Mouse (Mus musculus) mouse trophoblast stem cell (cell line): ENCODE data around the gene Marveld1.

ENCODE experiments used
- in situ Hi-C, 2 experiments: fragments of 300-500 bp; cut with MseI, MboI; formaldehyde crosslinking; loops; 2 replicates in 1 of 2; 3 replicates in 1 of 2; pipeline ENCODE4 v1.15.1; 2025

The Marveld1 gene

DNA sequence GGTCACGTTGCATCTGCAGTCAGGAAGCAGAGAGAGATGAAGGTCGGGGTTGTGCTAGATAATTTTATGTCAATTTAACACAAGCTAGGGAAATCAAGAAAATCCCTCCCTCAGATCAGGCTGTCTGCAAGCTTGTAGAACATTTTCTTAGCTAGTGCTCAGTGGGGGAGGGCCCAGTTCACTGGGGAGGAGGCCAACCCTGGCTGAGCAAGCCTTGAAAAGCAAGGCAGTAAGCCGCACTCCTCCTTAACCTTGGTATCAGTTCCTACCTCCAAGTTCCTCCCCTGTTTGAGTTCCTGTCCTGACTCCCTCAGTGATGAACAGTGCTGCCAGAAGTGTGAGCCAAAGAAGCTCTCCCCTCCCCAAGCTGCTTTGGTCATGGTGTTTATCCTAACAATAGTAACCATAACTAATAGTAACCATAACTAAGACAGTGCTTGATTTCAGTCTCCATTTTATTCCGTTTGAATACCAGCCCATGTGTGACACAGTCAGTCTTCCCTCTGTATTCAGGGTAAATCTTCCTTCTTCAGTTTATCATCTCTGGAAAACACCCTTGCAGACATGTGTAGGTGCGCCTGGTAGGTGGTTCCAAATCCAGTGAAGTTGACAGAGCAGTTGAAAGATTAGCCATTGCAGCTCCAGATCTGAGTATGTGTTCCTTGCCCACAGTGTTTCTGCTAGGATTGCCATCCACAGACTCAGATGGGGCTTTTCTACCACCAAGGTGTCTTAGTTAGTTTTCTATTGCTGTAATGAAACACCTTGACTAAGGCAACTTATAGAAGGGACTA, 7.3 kb upstream of the Marveld1 start:
- in situ Hi-C loops: no loop called here

DNA sequence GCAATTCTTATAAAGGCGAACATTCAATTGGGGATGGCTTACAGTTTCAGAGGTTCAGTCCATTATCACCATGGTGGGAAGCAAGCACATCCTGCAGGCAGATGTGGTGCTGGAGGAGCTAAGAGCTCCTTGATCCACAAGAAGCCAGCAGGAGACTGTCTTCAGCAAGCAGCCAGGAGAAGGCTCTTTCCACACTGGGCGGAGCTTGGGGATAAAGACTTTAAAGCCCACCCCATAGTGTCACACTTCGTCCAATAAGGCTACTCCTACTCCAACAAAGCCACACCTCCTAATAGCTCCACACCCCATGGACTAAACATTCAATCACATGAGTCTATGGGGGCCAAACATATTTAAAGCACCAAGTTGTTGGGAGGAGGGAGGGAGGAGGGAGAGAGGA, 5.2 kb upstream of the Marveld1 start:
- in situ Hi-C loops: no loop called here

DNA sequence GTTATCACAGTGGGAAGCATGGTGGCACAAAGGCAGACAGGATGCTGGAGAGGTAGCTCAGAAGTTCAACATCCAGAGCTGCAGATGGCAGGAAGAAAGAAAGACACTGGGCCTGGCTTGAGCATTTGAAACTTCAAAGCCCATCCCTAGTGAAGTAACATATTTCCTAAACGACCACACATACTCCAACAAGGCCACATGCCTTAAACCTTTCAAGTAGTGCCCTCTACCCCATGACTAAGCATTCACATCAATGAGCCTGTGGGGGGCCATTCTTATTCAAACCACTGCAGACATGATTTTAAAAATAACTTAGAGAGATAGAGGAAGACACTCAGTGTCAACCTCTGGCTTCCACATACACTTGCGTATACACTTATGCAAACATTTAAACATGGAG, 4.4 kb upstream of the Marveld1 start:
- in situ Hi-C loops: no loop called here

GRCm38 (mm10) chr19:42144067-42144466, 3.1 kb upstream of the Marveld1 start:
- in situ Hi-C loops: no loop called here

DNA sequence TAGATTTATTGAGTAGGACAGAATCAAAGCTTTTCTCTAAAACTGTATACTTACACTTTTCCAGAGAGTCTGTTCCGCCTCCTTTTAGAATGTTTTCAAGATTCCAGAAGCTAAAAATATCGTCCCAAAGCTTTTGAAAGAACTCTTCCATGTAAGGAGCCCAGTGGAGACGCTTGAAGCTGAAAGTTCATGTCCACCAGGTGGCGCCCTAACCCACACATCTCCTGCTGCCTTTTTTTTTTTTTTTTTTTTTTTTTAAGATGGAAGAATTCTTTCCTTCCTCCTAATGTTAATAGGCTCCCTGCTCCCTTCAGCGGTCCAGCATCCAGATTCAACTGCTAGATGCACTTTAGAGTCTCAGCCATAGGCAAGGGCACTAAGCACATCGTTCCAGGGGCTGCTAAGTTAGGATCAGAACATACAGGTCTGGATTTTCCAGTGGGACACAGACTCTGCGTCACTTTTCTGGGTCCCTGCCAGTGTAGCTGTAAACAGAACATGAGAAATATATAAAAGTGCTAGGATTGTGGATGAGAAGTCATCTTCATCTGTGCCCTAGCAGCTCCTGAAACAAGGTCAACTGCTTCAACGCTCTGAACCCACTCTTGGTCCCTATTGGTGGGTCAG, 2.5 kb upstream of the Marveld1 start:
- in situ Hi-C loops: no loop called here

DNA sequence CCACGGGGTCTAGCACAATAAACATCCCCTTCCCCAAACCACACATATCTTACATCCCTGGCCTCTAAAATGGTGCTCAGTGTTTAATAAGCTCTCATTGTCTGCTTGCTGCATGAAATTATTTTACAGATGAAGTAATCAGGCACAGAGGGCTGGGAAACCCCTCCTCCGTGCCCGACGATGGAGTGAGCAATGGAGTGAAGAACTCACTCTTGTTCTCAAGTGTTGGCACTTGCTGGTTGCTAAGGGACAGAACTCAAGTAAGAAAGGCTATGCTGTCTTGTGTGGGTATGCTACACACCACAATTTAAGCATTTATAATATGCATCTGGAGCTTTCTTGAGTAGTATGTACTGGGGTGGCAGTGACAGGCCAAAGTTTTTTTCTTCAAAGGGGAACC, 2.0 kb upstream of the Marveld1 start:
- in situ Hi-C loops: no loop called here

- in situ Hi-C loops: no loop called here
Measured at GRCm38 (mm10) chr19:42145731-42146130, 1.5 kb upstream of the Marveld1 start.

DNA sequence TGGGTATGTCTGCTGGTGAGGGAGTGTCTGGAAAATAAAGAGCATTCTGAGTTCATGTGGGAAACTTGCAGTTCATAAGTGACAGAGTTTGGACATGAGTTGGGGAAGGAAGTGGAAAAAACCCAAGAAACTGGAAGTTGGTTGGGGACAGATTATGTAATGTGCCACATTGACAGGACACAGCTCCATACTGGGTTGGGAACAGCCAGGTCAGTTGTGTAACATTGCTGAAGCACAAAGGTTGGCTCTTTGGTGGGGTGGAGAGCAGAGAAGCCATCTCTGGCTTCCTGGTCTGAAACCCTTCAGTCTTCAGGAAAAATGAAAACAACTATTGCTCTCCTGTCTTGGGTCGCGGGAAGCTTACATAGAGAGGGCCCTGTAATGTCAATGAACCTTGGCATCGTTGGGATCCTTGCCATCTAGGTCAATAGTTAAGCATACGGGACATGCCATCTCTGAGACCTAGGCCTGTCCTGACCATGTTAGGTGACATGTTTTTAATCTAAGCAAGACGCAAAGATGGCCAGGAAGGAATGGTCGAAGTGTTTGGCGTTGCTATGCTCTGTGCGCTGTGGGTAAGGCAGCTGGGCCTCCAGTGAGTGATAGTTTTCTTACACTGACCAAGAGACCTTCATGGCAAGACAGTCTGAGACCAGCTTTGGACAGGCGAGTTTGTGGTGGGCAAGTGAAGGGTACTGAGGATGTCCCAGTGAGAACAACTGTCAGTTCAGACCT, 757 bp upstream of the Marveld1 start:
- in situ Hi-C loops: no loop called here

DNA sequence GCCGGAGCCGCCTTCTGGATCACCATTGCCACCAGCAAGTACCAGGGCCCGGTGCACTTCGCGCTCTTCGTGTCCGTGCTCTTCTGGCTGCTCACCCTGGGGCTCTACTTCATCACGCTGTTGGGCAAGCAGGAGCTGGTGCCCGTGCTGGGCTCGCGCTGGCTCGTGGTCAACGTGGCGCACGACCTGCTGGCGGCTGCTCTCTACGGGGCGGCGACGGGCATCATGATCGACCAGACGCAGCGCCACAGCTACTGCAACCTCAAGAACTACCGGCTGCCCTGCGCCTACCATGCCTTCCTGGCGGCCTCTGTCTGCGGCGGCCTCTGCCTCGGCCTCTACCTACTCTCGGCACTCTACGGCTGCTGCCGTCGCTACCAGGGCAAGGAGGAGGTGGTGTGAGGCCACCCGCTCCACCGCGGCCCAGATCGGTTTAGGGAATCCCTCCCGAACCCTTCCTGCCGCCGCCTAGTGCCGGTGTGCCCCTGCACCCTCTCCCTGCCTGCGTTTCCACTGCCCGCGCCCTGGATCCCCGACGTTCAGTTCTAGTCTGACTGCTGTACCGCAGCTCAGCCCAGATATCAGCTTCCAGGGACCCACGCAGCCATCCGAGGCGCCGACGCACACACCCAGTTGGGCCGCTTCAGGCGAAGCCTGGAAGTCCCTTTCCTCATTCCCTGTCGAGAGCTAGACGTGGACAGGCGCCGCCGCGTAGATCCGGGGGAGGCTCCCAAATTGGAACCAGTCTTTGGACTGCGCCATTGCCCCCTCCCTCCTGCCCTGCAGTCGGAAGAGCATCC, 769 bp downstream of the Marveld1 start:
- in situ Hi-C loops: no loop called here

DNA sequence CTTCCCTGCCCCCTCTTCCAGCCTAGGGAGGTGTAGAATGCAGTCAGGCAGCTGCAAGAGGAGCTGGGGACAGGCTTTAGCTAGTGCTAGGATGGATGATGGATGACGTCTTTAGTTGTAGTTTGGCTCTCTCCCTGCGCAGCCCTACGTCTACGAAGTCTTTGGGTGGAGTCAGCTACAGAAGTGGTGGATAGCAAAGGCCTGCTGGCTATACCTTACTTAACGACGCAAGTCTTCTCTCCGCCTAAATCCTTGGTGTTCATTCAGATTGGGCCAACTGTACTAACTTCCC, 1.3 kb downstream of the Marveld1 start:
- in situ Hi-C loops: no loop called here

- in situ Hi-C loops: no loop called here
Measured at GRCm38 (mm10) chr19:42151990-42152389, 4.8 kb downstream of the Marveld1 start.

GRCm38 (mm10) chr19:42157493-42158237, 10.5 kb downstream of the Marveld1 start:
- in situ Hi-C loops: no loop called here

GRCm38 (mm10) chr19:42158246-42159017, 11.2 kb downstream of the Marveld1 start:
- in situ Hi-C loops: no loop called here

DNA sequence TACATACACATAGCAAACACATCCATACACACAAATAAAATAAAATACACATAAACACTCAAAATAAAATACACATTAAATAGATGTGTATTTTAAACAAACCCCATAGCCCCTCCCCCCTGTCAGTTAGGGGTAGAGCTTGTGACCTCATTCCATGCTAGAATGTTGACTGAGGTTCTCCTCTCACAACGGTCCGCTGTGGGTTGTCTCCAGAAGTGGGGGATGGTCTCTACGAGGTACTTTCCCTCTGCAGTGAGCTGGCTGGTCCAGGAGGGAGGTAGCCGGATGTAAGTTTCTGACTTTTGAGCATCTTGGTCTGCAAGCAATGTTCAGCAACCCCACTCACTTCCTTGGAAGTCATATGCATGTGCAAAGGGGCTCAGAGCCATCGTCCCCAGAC, 16.6 kb downstream of the Marveld1 start, which contains the start of gene Zfyve27:
Gene Zfyve27 (plus strand): TSS at position 188 of the 400 bp plus-strand sequence.
- in situ Hi-C loops: no loop called here

GRCm38 (mm10) chr19:42164188-42164587, 17.0 kb downstream of the Marveld1 start:
- in situ Hi-C loops: no loop called here

DNA sequence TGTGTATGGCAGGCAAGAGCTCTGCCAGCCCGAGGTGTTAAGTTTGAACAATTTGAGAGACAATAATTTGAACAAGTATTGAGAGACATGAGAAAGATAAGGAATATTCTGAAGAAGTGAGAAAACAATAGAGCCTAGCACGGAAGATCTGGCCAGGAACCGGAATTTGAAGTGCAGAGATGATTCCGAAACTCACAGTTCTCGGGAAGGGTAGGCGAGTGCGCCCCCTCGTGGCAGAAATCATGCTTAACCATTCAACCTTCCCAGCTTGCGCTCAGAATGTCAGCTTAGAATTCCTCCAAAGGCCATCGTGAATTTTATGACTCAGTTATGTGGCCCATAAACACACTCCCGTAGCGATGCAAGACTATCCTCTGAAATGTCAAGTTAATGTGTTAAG, 18.9 kb downstream of the Marveld1 start:
- in situ Hi-C loops: no loop called here

GRCm38 (mm10) chr19:42166766-42167165, 19.6 kb downstream of the Marveld1 start:
- in situ Hi-C loops: no loop called here

DNA sequence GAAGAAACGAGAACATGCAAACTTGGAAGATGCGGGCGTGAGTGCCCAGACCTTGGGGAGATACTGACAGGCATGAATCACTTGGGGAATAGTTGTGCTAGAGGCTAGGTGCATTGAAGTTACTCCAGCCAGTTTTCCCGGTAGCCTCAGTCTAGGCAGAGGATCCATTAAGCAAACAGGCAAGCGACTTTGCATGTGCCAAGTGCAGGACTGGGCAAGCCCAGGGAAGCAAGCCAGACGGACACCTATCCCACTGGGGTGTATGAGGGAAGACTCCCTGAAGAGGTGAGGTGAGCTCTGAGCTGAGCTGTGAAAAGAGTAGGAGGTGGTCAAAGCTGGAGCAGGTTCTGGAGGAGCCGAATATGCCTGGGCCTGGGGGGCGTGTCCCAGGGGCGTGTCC, 20.3 kb downstream of the Marveld1 start:
- in situ Hi-C loops: no loop called here

DNA sequence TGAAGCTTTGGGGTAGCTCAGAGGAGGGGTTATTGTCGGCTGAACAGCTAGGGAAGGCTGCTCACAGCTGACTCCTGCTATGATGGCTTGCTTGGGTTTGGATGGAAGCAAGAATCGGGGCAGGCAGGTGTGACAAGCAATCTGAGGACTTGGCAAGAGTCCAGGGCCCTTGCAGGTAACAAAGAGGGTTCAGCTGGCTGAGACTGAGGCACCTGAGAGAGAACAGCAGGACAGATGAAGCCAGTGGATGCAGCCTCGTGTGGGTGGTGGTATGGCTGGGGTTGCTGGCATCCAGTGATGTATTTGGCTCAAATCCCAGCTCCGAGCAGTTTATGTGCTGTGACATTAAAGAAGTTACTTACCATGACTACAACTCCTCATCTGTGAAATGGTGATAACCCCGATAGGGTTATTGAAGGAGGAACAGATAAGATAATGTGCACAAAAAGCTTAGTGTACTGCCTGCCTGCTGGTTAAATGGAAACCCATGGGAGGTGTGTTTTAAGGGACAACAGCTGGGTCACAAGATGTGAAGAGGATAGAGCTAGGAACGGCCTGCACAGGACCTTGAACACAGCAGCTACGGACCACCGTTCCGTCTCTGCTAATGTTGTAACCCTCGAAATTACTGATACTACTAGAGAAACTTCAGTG, 22.2 kb downstream of the Marveld1 start:
- in situ Hi-C loops: no loop called here
